Mouse (Mus musculus): ENCODE results near the gene Trmt10a.

Gene Trmt10a

GRCm38 (mm10) chr3:138193683-138194302 lies 50.5 kb downstream of the Trmt10a start, which contains the start of gene 4930579F01Rik:
4930579F01Rik (minus strand) TSS chr3:138193825.
- in situ Hi-C loops (cut with MboI; ENCODE audit: low sequenced_read_pairs): no loop called here

- in situ Hi-C loops (cut with MboI; ENCODE audit: low sequenced_read_pairs): no loop called here
These were observed 53.8 kb downstream of the Trmt10a start for GRCm38 (mm10) chr3:138197093-138197492.

DNA sequence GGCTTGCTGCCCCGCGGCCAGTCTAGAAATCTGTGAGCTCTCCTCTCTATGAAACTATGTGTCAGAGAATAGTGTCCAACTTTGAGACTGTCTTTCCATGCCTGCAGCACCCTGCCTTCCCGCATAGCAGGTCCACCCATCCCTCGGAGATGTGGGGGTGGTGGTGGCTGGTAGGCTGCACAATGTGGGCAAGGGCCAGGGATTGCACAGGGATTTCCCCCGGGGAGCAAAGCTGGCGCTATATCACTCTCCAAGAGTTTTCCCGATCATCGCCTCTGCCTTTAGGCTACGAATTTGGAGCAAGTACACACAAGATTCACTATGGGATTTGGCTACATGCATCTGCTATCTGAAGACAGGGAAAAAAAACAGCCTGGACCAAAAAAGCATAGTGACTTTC lies 54.3 kb downstream of the Trmt10a start:
- in situ Hi-C loops (cut with MboI; ENCODE audit: low sequenced_read_pairs): no loop called here

- in situ Hi-C loops (cut with MboI; ENCODE audit: low sequenced_read_pairs): no loop called here
These were observed 54.9 kb downstream of the Trmt10a start for GRCm38 (mm10) chr3:138197973-138198721.

DNA sequence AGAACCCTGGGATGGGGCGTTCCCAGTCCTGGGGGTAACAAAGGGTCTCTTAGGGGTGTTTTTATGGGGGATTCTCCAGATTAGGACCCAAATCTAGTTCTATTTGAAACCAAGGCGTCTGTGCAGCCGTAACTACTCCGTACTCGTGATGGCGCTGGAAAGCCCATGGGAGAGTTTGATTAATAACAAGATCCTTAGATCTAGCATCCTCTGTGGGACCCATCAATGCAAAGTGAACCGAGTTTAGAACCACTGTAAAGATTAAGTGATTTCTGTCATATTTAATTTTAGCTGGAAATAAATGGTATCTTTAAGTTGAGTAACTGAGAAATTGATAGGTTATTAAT lies 55.4 kb downstream of the Trmt10a start:
- in situ Hi-C loops (cut with MboI; ENCODE audit: low sequenced_read_pairs): no loop called here

GRCm38 (mm10) chr3:138208821-138209220 lies 65.6 kb downstream of the Trmt10a start:
- in situ Hi-C loops (cut with MboI; ENCODE audit: low sequenced_read_pairs): no loop called here
